Mouse (Mus musculus) kidney, adult 11 months (tissue): ENCODE results near the gene Sapcd2.

Source experiments
- DNase-seq: peaks from one replicate; pipeline ENCODE4 v3.0.0; 2022

The Sapcd2 gene

GRCm38 (mm10) chr2:25426721-25427191 is 54.6 kb downstream of the Sapcd2 start:
- DNase-seq, result peak; percentile 31

- no peak for DNase-seq
These were observed 55.1 kb downstream of the Sapcd2 start for GRCm38 (mm10) chr2:25427256-25427655.
